Mouse (Mus musculus) monocyte, adult 2 months (primary cell): Measurements from ENCODE around the gene Amhr2.

Experiments
- DNase-seq, 2 experiments: peaks; one replicate each; pipeline ENCODE4 v3.0.0; 2022; ENCODE audit warnings: low spot score in 2 of 2, low read depth in 1 of 2

The Amhr2 gene

DNA sequence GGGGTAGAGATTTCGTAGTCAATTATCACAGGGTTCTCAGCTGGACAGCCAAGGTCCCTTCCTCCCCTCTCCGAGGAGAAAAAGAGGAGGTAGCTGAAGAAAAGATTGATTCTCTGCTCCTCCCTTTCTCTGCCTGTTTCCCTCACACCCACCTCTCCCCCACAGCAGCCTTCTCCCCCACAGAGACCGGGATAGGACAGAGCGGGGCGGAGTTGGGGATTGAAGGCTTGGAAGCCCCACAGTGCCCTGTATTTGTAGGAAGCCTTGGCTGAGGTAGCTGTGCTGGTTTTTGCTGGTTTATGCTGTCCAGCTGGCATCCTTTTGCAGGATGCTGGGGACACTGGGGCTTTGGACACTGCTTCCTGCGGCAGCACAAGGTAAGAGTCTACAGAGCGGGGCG is at the start of gene Amhr2:
Amhr2 (plus strand) TSS at position 222 of the 400 bp plus-strand sequence.
- no peak for DNase-seq

- DNase-seq = no peak
These were observed 46.5 kb upstream of the Amhr2 start for GRCm38 (mm10) chr15:102398629-102399028.

GRCm38 (mm10) chr15:102399229-102400221 is 45.6 kb upstream of the Amhr2 start:
- DNase-seq = peak; percentile 51 to 78

DNA sequence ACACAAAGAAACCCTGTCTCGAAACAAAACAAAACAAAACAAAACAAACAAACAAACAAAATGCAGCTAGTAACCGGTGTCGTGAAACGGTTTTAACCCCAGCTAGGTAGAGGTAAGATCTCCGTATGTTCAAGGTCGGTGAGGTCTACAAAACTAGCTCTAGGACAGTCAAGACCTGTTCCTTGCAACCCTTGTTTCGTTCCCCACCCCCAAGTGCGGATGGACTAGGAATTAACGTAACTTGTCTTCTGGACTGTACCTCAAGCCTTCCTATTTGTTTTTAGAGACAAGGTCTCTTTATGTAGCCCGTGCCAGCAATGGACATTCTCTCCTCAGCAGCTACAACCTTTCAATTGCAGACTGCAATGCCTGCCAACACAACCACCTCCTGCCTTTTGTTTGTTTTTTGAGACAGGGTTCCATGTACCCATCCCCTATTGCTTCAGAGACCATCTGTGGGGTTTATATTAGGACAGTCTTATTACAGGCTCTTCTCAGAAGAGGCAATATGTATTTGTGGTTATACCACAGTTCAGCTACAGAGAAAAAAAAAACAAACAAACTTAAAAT is 44.6 kb upstream of the Amhr2 start:
- DNase-seq = no peak

GRCm38 (mm10) chr15:102401278-102401677 is 43.9 kb upstream of the Amhr2 start:
- DNase-seq = no peak

GRCm38 (mm10) chr15:102402210-102402609 is 43.0 kb upstream of the Amhr2 start:
- DNase-seq = no peak

GRCm38 (mm10) chr15:102404608-102405488 is 40.3 kb upstream of the Amhr2 start:
- DNase-seq = no peak

DNA sequence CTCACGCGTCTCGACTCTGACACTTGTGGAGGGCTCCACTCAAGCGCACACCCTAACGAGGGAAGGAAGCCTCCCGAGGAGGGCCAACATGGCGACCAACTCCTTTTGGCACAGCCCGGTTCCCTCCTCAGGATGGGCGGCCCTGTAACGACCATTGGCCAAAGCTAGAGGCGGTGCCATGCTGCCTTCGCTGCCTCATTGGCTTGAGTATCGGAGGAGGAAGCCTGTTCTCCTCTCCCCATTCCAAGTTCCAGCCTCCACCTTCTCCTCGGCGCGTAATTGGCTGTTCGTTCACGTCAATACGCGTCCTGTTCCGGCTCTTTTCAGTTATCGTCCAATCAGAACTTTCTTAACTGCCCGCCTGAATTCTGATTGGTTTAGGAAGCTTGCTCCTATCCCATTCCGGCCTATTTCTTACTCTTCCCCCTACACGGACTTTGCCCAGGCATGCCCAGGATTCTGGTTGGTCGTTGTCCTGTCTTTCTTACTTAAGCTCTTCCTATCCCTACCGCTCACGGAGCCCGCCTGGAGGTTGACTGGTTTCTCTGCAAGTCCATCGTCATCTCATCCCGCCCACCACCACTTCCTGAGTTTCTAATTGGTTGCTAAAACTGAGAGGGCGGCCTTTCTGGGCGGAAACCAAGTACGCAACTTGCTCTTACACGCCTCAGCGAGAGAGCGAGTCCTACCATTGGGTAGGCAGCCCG is 39.5 kb upstream of the Amhr2 start, which contains the start of gene Sp1:
Sp1 (plus strand) TSS at position 655 of the 707 bp plus-strand sequence.
- peak; percentile 98 to 99 for DNase-seq

DNA sequence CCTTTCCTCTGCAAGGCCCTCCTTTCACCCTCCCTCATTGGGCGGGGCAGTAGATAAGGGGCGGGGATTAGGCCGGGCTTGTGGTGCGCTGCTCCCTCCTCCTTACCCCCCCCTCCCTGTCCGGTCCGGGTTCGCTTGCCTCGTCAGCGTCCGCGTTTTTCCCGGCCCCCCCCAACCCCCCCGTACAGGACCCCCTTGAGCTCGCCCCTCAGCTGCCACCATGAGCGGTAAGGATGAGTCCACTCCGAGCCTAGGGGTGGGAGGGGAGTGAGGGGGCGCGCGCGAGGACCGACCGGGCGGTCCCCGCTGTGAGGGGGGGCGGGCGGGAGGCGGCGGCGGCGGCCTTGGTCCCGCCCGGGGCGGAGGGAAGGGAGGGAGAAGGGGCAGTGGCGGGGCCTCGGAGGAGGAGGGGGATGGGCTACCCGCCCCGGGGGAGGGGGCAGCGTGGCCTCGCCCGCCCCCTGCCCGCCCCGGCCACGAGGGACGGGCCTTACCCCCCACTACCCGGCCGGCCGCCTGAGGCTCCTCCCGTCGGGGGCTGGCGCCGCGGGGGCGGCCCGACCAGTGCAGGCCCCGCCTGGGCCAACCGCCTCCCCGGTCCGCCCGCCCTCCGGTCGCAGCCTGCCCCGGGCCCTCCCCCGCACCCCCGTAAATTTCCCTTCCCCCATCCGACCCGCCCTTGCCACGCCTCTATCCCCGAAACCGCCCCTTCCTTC is 38.8 kb upstream of the Amhr2 start:
- DNase-seq = peak in 1 of 2 experiments; percentile 50

- no peak for DNase-seq
These were observed 38.1 kb upstream of the Amhr2 start for GRCm38 (mm10) chr15:102406912-102407580.

DNA sequence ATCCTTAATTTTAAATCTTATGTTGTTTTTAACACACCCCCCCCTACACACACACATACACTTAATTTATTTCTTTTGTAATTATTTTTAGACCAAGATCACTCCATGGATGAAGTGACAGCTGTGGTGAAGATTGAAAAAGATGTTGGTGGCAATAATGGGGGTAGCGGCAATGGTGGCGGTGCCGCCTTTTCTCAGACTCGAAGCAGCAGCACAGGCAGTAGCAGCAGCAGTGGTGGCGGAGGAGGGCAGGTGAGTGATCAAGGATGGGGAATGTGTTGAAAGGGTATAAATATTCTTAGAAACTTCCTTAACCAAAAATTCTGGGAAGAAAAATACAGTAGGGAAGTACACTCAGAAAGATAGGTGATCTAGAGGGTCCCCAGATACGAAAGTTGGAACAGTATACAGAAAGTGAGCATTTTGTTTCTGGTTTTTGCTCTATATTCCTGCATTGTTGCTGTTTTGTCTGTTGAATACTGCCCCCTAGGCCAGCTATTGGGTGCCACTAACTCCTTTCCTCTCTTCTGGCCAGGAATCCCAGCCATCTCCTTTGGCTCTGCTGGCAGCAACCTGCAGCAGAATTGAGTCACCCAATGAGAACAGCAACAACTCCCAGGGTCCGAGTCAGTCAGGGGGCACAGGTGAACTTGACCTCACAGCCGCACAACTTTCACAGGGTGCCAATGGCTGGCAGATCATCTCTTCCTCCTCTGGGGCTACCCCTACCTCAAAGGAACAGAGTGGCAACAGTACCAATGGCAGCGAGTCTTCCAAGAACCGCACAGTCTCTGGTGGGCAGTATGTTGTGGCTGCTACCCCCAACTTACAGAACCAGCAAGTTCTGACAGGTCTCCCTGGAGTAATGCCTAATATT is 37.2 kb upstream of the Amhr2 start:
- DNase-seq = no peak

GRCm38 (mm10) chr15:102408558-102409130 is 36.5 kb upstream of the Amhr2 start:
- no peak for DNase-seq

GRCm38 (mm10) chr15:102409286-102409685 is 35.9 kb upstream of the Amhr2 start:
- no peak for DNase-seq

- no peak for DNase-seq
These were observed 34.1 kb upstream of the Amhr2 start for GRCm38 (mm10) chr15:102411077-102411476.

- DNase-seq = no peak
These were observed 31.5 kb upstream of the Amhr2 start for GRCm38 (mm10) chr15:102413687-102414086.

GRCm38 (mm10) chr15:102417524-102417923 is 27.6 kb upstream of the Amhr2 start:
- DNase-seq = no peak

GRCm38 (mm10) chr15:102420986-102421385 is 24.2 kb upstream of the Amhr2 start:
- no peak for DNase-seq

GRCm38 (mm10) chr15:102421437-102421836 is 23.7 kb upstream of the Amhr2 start:
- DNase-seq = no peak
